Mouse (Mus musculus) stomach, embryonic 16.5 days (tissue): ENCODE measurements around the gene Mgmt. TPM values are rescaled to one million over a fixed set of nuclear protein-coding genes. Genes with fewer than 3 reads are reported as not detected.

Experiments used
- ATAC-seq: fragments of 200-750 bp; cut with Nextera tagmentation; 2 replicates; pipeline ENCODE4 v1.8.0; 2017; ENCODE audit warnings: moderate number of reproducible peaks, moderate TSS enrichment; ENCODE audit not compliant: insufficient read depth, low FRiP score
- H3K27ac ChIP-seq: fragments of 300-500 bp; sonication (generic); 2 replicates; pipeline ENCODE4 v1.5.1; 2014; ENCODE audit warnings: low read length
- H3K27me3 ChIP-seq: fragments of 300-500 bp; sonication (generic); 2 replicates; pipeline ENCODE4 v1.6.1; 2014; ENCODE audit warnings: low read length, control low read depth, mixed read lengths; ENCODE audit not compliant: control insufficient read depth, insufficient read depth
- H3K36me3 ChIP-seq: fragments of 300-500 bp; sonication (generic); 2 replicates; pipeline ENCODE4 v1.6.1; 2014; ENCODE audit warnings: low read length; ENCODE audit not compliant: control insufficient read depth, insufficient read depth
- H3K4me1 ChIP-seq: fragments of 300-500 bp; sonication (generic); 2 replicates; pipeline ENCODE4 v1.6.1; 2014; ENCODE audit warnings: low read length, control low read depth, mixed read lengths; ENCODE audit not compliant: control insufficient read depth, insufficient read depth
- H3K4me2 ChIP-seq: fragments of 300-500 bp; sonication (generic); 2 replicates; pipeline ENCODE4 v1.6.1; 2014; ENCODE audit warnings: low read depth, low read length, mixed read lengths
- H3K4me3 ChIP-seq: fragments of 300-500 bp; sonication (generic); replicated peaks from 2 replicates; pipeline ENCODE4 v1.5.1; 2014; ENCODE audit warnings: mild to moderate bottlenecking, low read length
- H3K9ac ChIP-seq: fragments of 300-500 bp; sonication (generic); 2 replicates; pipeline ENCODE4 v1.6.1; 2014; ENCODE audit warnings: low read length
- H3K9me3 ChIP-seq: fragments of 300-500 bp; sonication (generic); replicated peaks from 2 replicates; pipeline ENCODE4 v1.6.1; 2016; ENCODE audit warnings: low read length, control low read depth; ENCODE audit not compliant: control insufficient read depth
- WGBS: fragments of 180-500 bp; shearing (Covaris S2); extraction: QIAGEN DNeasy Blood & Tissue Kit; methylation state at CpG from one replicate; pipeline ENCODE4 v1.1.7; 2014; 5-methylcytosine and 5-hydroxymethylcytosine counted together
- polyA plus RNA-seq: library from polyadenylated mRNA; unstranded; fragments of >200 nt; fragmentation: Nextera tagmentation; extraction: Ambion mirVana; gene quantifications from 2 replicates; pipeline ENCODE4 v1.2.1, GENCODE M21; 2015

The Mgmt gene
- polyA plus RNA-seq, 1 experiment from 2014 or later: 7.3 TPM

DNA sequence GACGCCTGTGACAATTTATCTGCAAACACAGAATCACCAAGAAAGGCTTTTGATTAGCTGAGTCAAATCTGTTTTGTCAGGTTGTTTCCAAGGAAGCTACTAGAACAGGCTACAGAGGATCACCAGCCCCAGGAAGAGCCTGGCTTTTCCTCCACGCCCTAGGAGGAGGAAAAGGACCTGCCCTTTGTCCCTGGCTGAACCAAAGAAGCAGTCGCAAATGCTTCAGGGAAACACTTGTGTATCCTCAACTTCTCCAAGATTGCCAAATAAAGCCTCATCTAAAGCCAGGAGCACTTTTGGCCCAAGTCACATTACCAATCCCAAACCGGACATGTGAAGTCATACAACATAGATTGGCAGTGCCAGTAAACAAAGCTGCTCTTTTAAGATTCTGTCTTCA, 41.7 kb upstream of the Mgmt start:
- Histone ChIP-seq H3K9me3 (no peaks in the 10 kb centered on the region), H3K27ac (no peak overlapping the region), H3K9ac (no peak overlapping the region), H3K4me1 (0 out of 2 replicates have a peak, but pooled peaks cover 2% of the 10 kb centered on the region), H3K36me3 (no peaks in the 10 kb centered on the region), H3K4me2 (no peak overlapping the region), H3K4me3 (no peak overlapping the region), H3K27me3 (no peaks in the 10 kb centered on the region)
- WGBS: 52% methylated on average over 4 of the region's 4 CpGs
- ATAC-seq: no peak

GRCm38 (mm10) chr7:136864677-136865463, 29.5 kb upstream of the Mgmt start:
- Histone ChIP-seq H3K4me3 (no peak overlapping the region), H3K27me3 (no peaks in the 10 kb centered on the region), H3K36me3 (no peaks in the 10 kb centered on the region), H3K4me2 (no peak overlapping the region), H3K9ac (no peak overlapping the region), H3K4me1 (peaks cover 5% of the 10 kb centered on the region), H3K27ac (no peak overlapping the region), H3K9me3 (no peaks in the 10 kb centered on the region)
- ATAC-seq: peak; percentile 64; the same call in 1 of the 2 replicates
- WGBS: 34% methylated on average over 7 of the region's 7 CpGs

DNA sequence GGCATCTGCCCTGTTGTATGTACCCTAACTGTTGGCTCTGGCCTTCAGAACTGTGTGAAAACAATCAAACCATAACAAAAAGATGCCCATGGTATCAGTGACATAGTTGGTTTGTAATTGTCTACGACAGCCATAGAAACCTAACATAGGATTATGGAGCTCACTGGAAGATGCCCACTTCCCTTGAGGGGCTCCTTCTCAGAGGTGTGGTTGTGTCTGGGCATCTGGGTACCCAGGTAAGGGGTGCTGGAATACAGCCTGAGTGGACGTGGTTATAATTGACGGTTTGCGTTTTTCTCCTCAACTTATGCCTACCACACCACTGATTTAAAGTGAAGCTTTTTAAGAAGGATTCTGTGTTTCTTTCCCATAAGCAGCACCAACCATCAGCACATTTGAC, 28.5 kb upstream of the Mgmt start:
- Histone ChIP-seq H3K9ac (no peak overlapping the region), H3K4me1 (peaks cover 5% of the 10 kb centered on the region), H3K27ac (no peak overlapping the region), H3K4me2 (no peak overlapping the region), H3K4me3 (no peak overlapping the region), H3K36me3 (no peaks in the 10 kb centered on the region), H3K9me3 (no peaks in the 10 kb centered on the region), H3K27me3 (no peaks in the 10 kb centered on the region; the same call in 1 of the 2 replicates)
- ATAC-seq: no peak
- 91% methylated on average over 4 of the region's 4 CpGs for WGBS

DNA sequence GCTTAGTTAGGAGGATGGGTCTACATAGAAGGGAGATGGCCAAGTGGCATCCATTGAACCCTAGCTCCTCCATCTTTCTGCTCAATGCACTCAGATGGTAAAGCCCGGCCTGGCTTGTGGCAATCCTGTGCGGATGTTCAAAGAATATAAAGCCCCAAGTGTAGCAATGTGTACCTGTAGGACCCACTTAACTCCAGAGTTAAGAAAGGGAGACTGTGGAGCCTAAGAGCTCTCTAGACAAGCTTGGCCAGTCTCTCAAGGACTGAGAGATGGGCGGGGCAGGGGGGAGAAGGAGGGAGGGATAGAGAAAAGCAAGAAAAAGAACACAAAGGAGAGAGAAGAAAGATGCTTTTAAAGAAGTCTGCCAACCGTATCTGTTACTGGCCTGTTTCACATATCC, 27.9 kb upstream of the Mgmt start:
- no peaks in the 10 kb centered on the region; the same call in 1 of the 2 replicates for H3K27me3 ChIP-seq
- no peak overlapping the region for H3K9ac ChIP-seq
- H3K4me2 ChIP-seq: no peak overlapping the region
- H3K4me3 ChIP-seq: no peak overlapping the region
- no peaks in the 10 kb centered on the region for H3K9me3 ChIP-seq
- no peak for ATAC-seq
- WGBS: 76% methylated on average over 4 of the region's 4 CpGs
- peaks cover 5% of the 10 kb centered on the region for H3K4me1 ChIP-seq
- H3K36me3 ChIP-seq: no peaks in the 10 kb centered on the region
- H3K27ac ChIP-seq: no peak overlapping the region

GRCm38 (mm10) chr7:136871535-136871934, 22.9 kb upstream of the Mgmt start:
- H3K27me3 ChIP-seq: no peaks in the 10 kb centered on the region; the same call in 1 of the 2 replicates
- H3K4me2 ChIP-seq: no peak overlapping the region
- H3K4me3 ChIP-seq: no peak overlapping the region
- no peaks in the 10 kb centered on the region for H3K9me3 ChIP-seq
- no peak for ATAC-seq
- H3K9ac ChIP-seq: no peak overlapping the region
- H3K36me3 ChIP-seq: no peaks in the 10 kb centered on the region
- H3K4me1 ChIP-seq: no peaks in the 10 kb centered on the region
- 65% methylated on average over 11 of the region's 11 CpGs for WGBS
- H3K27ac ChIP-seq: no peak overlapping the region

DNA sequence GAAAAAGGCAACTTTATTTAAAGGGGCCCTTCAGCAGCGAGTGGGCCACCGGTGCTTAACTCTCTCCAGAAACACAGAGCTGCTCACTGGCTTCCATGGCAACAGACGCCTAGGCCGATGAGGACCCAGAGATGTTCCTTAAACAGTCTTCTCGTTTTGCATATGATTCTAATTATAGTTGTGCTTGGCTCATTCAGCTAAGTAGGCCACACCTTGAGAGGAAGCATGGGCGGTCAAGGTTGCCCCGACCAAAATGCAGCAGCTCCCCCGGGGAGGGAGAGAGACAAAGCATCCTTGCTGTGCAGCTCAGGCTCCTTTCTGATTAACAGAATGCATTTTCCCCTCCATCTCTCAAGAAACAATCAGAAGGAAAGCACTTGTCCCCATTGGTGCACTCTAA, 22.4 kb upstream of the Mgmt start:
- H3K4me2 ChIP-seq: no peak overlapping the region
- no peak overlapping the region for H3K9ac ChIP-seq
- no peak for ATAC-seq
- H3K36me3 ChIP-seq: no peaks in the 10 kb centered on the region
- H3K4me3 ChIP-seq: no peak overlapping the region
- 37% methylated on average over 8 of the region's 8 CpGs for WGBS
- H3K27me3 ChIP-seq: no peaks in the 10 kb centered on the region; the same call in 1 of the 2 replicates
- no peaks in the 10 kb centered on the region for H3K4me1 ChIP-seq
- H3K9me3 ChIP-seq: no peaks in the 10 kb centered on the region
- H3K27ac ChIP-seq: no peak overlapping the region

DNA sequence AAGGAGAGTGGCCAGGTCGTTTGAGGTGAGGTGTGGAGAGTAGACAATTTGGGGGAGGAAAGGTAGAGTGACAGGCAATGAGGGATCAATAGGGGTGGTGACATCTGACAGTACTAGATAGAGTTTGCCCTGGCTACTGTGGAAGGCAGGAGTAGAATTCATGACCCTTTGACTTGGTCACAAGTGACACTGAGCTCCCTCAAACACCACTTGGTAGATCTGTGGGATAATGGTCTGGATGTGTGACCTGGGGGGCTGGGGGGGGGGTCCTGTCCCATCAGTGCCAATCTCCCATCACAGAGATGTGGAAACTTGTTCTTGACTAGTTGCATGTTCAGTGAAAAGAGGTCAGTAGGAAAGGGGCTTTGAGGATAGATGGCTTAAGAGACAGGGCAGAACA, 20.0 kb upstream of the Mgmt start:
- WGBS: 10% methylated on average over 1 of the region's 1 CpGs
- Histone ChIP-seq H3K27ac (no peak overlapping the region), H3K36me3 (no peaks in the 10 kb centered on the region), H3K4me3 (no peak overlapping the region), H3K9me3 (no peaks in the 10 kb centered on the region), H3K4me1 (no peaks in the 10 kb centered on the region), H3K27me3 (no peaks in the 10 kb centered on the region; the same call in 1 of the 2 replicates), H3K4me2 (no peak overlapping the region), H3K9ac (no peak overlapping the region)
- ATAC-seq: no peak

GRCm38 (mm10) chr7:136880386-136880785, 14.0 kb upstream of the Mgmt start:
- no peaks in the 10 kb centered on the region for H3K9me3 ChIP-seq
- H3K4me1 ChIP-seq: no peaks in the 10 kb centered on the region
- no peak for ATAC-seq
- H3K9ac ChIP-seq: no peak overlapping the region
- no peaks in the 10 kb centered on the region for H3K36me3 ChIP-seq
- no peak overlapping the region for H3K4me2 ChIP-seq
- no peaks in the 10 kb centered on the region for H3K27me3 ChIP-seq
- no peak overlapping the region for H3K4me3 ChIP-seq
- no peak overlapping the region; the same call in 1 of the 2 replicates for H3K27ac ChIP-seq
- 69% methylated on average over 4 of the region's 4 CpGs for WGBS

GRCm38 (mm10) chr7:136888161-136888560, 6.3 kb upstream of the Mgmt start:
- 82% methylated on average over 6 of the region's 6 CpGs for WGBS
- H3K4me3 ChIP-seq: no peak overlapping the region
- H3K9ac ChIP-seq: no peak overlapping the region
- H3K4me1 ChIP-seq: no peaks in the 10 kb centered on the region
- H3K27me3 ChIP-seq: no peaks in the 10 kb centered on the region
- no peaks in the 10 kb centered on the region for H3K36me3 ChIP-seq
- H3K4me2 ChIP-seq: no peak overlapping the region
- ATAC-seq: no peak
- no peak overlapping the region for H3K27ac ChIP-seq
- H3K9me3 ChIP-seq: no peaks in the 10 kb centered on the region
